17 mouse cellular contexts compared by ENCODE assay signal in the genomic region with DNA sequence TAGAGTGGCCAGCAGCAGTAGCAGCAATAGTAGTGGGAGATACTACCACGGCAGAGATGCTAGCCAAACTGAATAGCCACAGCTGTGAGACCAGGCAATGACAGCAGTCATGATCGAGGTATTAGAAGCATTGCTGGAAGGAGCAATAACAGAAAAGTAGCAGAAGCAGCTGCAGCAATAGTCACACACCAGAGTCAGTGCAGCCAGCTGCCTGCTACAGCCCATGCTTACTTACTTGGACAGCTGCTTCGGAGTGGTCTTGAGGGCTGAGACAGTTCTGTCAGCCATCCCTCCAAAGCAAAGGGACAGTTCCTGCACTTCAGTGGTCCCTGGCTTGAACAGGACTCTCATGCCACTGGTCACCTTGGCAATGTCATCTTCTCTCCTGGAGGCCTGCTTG.
"Had no signal": no experiment of that assay in that cellular context is flagged by ENCODE, and none has a peak within 500 bp of the region (broad histone marks: within the 10 kb centered on the region; RNA-seq: fewer than 3 reads in every experiment).

No protein-coding gene starts in this region.

- H3K4me1 ChIP-seq: midbrain, embryonic 10.5 days; midbrain, embryonic 12.5 days; neural tube, embryonic 13.5 days; neural tube, embryonic 15.5 days had no signal

- H3K9me3 ChIP-seq: midbrain, embryonic 10.5 days; midbrain, embryonic 12.5 days; neural tube, embryonic 13.5 days; neural tube, embryonic 15.5 days had no signal

- ATAC-seq: midbrain, embryonic 16.5 days had no signal

- H3K27me3 ChIP-seq: midbrain, embryonic 12.5 days; neural tube, embryonic 13.5 days; neural tube, embryonic 15.5 days had no signal

- DNase-seq: lung, adult 18-20 months; lung, embryonic 14.5 days; lung, postnatal 10 days; lung, postnatal 4 days; retina, postnatal 1 day; right cerebral cortex, adult 18-20 months; right cerebral cortex, postnatal 25 days; right cerebral cortex, postnatal 4 days; spleen, adult 18-20 months; thymus, adult 18-20 months; thymus, postnatal 14 days; thymus, postnatal 36 days had no signal

- H3K9ac ChIP-seq: lung, embryonic 14.5 days; midbrain, embryonic 12.5 days; neural tube, embryonic 13.5 days; neural tube, embryonic 15.5 days had no signal

- H3K4me3 ChIP-seq: midbrain, embryonic 10.5 days; midbrain, embryonic 12.5 days; neural tube, embryonic 13.5 days; neural tube, embryonic 15.5 days had no signal

- H3K36me3 ChIP-seq: midbrain, embryonic 10.5 days; midbrain, embryonic 12.5 days; neural tube, embryonic 13.5 days; neural tube, embryonic 15.5 days had no signal

- H3K27ac ChIP-seq: midbrain, embryonic 10.5 days; midbrain, embryonic 12.5 days; neural tube, embryonic 13.5 days; neural tube, embryonic 15.5 days had no signal

- H3K4me2 ChIP-seq: lung, embryonic 14.5 days; midbrain, embryonic 12.5 days; neural tube, embryonic 13.5 days; neural tube, embryonic 15.5 days had no signal
